Mouse (Mus musculus): Measurements from ENCODE around the gene Mustn1. TPM values are rescaled to one million over a fixed set of nuclear protein-coding genes. Genes with fewer than 3 reads are reported as not detected.

Mustn1 gene
- total RNA-seq, 2 experiments from 2014 or later: 2.4 to 2.7 TPM

Other genes starting within 250 kb of the Mustn1 start
- 10 to 100 TPM; 10.2 to 11.2 TPM for gene Rft1, start 224.8 kb upstream of the Mustn1 start, total RNA-seq (2021)
- 10 to 100 TPM; 22.8 to 25.2 TPM for gene Sfmbt1, start 164.4 kb upstream of the Mustn1 start, total RNA-seq (2021)
- gene Tmem110, start 53.6 kb upstream of the Mustn1 start, total RNA-seq (2021): 10 to 100 TPM; 18.2 to 31.3 TPM
- under 1 TPM in 1 of 2 experiments, not detected in 1; 0.37 TPM for gene Itih4, start 7.3 kb downstream of the Mustn1 start, total RNA-seq (2021)
- gene Itih3, start 44.6 kb downstream of the Mustn1 start, total RNA-seq (2021): 1 to 10 TPM; 8.8 to 8.9 TPM
- gene Itih1, start 64.1 kb downstream of the Mustn1 start, total RNA-seq (2021): not detected
- gene Nek4, start 72.2 kb downstream of the Mustn1 start, total RNA-seq (2021): 10 to 100 TPM; 14.8 to 15.1 TPM
- gene Glt8d1, start 122.2 kb downstream of the Mustn1 start, total RNA-seq (2021): 10 to 100 TPM; 33.8 to 37.7 TPM
- gene Spcs1, start 122.5 kb downstream of the Mustn1 start, total RNA-seq (2021): 100 to 1,000 TPM; 177 to 186 TPM
- 10 to 100 TPM; 71.0 to 71.2 TPM for gene Pbrm1, start 139.9 kb downstream of the Mustn1 start, total RNA-seq (2021)
- 10 to 100 TPM; 54.4 to 66.8 TPM for gene Gnl3, start 140.0 kb downstream of the Mustn1 start, total RNA-seq (2021)
- 10 to 100 TPM; 32.5 to 33.5 TPM for gene Smim4, start 249.8 kb downstream of the Mustn1 start, total RNA-seq (2021)

Data from layer of hippocampus, postnatal 10 days (tissue).